Mouse (Mus musculus): ENCODE results near the gene Rasl12.

Rasl12 gene

DNA sequence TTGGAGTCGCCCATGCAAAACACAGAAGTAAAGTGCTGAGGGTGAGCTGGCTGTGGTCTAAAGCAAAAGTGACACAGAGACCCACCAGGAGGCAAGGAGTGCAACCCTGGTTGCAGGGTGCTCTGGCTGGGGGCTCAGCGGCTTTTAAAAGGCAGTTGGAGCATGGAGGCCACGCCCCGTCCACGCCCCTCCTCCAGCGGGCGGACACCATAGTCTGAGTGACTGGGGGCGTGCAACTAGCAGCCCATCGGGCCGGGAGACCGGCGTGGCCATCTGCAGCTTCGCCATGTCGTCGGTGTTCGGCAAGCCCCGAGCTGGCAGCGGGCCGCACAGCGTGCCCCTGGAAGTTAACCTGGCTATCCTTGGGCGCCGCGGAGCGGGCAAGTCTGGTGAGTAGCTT is at the start of gene Rasl12:
Gene Rasl12 (plus strand): TSS at position 228 of the 400 bp plus-strand sequence.
- DNase-seq (ENCODE audit: extremely low read depth, insufficient read length, low spot score) = no peak

DNA sequence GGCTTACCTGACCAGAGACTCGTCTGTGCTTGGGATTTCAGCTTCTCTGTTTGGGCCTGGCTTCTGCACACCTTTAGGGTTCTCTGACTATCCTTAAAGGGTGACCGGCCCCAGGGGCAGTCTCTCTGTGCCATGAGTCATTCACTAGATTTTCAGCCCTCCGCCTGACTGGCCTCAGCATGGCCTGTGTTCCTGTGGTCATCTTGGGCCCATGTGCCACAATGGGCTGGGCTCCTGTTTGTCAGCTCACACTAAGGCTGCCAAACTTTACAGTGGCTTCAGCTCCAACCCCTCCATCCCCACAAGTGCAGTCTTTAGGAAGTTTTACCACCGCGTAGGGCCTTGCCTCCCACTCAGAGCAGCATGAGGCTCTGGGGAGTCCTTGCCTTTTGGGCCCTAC is 45.1 kb upstream of the Rasl12 start:
- peak; percentile 38 for DNase-seq (ENCODE audit: extremely low read depth, insufficient read length, low spot score)

DNA sequence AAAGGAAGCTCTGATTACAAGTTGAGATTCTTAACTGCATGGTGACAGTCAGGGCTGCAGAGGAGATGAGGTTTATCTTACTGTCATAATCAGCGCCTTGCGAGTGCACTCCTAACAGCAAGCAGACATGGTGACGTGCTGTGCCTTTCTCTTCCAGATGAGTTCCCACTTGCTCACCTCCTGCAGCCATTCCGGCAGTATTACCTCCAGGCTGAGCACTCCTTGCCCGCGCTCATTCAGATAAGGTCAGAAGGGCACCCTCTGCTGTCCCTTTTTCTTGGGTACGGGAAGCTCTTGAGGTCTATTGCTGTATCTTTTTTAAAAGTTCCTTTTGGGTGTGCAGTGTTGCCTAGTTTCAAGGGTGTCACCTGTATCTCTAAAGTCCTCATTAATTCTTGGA is 41.7 kb upstream of the Rasl12 start:
- no peak for DNase-seq (ENCODE audit: extremely low read depth, insufficient read length, low spot score)

GRCm38 (mm10) chr9:65356971-65357370 is 41.3 kb upstream of the Rasl12 start:
- DNase-seq (ENCODE audit: extremely low read depth, insufficient read length, low spot score) = no peak

GRCm38 (mm10) chr9:65358956-65359480 is 39.3 kb upstream of the Rasl12 start:
- no peak for DNase-seq (ENCODE audit: extremely low read depth, insufficient read length, low spot score)

GRCm38 (mm10) chr9:65360641-65361448 is 37.5 kb upstream of the Rasl12 start, which contains the start of gene Ubap1l:
TSS of gene Ubap1l (plus strand) at chr9:65361041.
- DNase-seq (ENCODE audit: extremely low read depth, insufficient read length, low spot score) = no peak

DNA sequence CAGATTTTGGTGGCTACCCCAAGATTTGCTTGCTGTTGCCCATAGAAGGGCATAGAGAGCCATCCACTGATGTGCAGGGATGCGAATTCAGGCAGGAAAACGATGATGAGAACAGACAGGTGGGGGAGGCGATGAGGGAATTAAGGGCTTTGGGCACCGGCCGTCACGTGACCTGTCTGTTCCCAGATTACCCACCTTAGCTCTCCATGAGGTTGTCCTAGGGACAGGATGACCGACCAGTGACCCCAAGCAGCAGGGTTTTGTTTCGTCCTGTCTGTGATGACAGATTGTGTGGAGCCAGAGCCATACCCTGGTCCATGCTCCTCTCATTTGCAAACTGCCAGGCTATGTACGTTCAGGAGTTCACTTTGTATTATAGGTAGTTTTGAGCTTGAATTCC is 34.6 kb upstream of the Rasl12 start:
- no peak for DNase-seq (ENCODE audit: extremely low read depth, insufficient read length, low spot score)

DNA sequence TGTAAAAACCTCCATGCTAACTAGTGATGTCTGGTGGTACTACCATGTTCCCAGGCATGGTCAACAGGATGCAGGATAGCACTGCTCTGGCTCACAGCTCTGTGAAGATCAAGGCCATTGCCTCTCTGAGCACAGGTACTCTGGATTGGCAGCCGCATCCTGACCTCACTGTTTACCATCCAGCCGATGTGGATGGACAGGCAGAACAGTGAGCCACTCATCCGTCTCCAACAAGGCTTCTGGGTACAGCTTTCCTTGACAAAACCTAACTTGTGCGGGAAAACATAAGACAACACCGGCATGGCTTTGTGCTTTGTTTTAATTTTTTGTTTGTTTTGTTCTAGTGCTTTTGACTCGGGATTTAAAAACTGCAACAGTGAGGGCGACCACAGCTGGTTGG is 32.6 kb upstream of the Rasl12 start:
- DNase-seq (ENCODE audit: extremely low read depth, insufficient read length, low spot score) = no peak

DNA sequence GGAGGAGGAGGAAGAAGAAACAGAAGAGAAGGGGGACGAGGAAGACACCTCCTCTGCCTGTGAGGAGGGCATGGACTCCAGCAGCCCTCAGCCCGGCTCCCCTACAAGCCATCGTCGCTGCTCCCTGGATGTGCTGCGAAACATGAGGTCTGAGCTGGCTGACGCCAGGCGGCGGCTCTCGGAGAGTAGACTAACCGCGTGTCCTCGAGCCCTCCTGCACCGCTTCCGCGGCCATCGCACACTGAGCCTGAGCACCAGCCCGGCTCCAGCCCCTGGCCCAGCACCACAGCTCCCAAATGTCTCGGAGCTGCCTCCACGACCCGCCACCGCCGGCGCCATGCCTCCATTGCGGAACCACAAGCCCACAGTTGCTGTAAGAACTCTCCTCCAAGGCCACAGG is 26.6 kb upstream of the Rasl12 start:
- DNase-seq (ENCODE audit: extremely low read depth, insufficient read length, low spot score) = no peak

GRCm38 (mm10) chr9:65372449-65372848 is 25.9 kb upstream of the Rasl12 start:
- DNase-seq (ENCODE audit: extremely low read depth, insufficient read length, low spot score) = no peak

DNA sequence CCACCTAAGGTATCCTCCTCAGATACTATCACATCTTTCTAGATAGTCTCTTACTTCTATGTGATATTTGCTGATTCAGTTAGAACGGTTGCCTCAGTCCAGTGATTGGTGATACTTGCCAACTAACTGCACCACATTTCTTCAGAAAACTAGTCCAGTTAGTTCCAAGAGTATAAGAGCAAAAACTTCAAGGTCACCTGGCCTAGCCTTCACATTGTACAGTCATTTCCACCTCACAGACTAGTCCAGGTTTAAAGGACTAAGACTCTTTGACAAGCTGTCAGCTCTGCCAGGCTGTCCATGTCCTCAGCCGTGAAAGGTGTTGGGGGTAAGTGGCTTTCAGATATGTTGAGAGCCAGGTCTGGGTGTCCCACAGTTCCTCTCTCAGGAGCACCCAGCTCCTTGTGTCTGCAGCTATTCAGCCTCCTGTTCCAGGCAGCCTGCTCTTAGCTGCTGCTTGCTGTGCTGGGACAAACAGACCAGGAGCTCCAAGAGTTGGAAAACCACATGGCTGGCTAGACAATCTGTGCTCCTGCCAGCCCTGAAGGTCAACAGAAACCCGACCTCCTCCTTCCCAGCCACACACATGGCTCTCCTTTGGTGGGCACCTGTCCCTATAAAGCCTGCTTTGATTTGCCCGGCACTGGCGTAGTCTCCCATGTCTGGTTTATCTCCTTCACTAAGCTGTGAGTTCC is 23.7 kb upstream of the Rasl12 start:
- DNase-seq (ENCODE audit: extremely low read depth, insufficient read length, low spot score) = no peak

DNA sequence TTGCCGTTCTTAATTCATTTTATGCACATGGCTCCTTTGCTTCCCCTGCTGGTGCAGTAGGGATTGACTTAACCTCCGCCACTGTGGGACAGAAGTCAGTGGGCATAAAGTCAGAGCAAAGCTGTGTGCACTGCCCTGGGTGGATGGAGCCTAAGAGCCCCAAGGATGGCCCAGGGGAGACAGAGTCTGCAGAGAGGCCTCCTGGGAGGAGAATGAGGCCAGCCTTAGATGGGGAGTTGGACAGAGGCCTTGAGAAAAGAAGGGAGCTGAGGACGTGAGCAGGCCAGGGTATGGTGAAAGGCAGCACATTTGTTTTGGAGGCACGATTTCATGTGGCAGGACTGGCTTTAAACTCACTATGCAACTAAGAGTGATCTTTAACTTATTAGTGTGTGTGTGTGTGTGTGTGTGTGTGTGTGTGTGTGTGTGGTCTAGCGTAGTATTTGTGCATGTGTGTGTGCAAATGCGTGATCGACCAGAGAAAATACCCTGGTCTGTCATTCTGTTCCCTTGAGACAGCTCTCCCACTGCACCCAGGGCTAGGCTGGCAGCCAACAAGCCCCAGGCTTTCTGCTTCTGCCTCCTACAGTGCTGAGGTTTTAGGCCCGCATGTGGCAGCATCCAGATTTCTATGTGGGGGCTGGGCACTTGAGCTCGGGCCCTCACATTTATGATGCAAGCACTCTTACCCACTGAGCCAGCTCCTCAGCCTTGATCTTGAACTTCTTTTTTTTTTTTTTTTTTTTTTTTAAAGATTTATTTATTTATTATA is 23.0 kb upstream of the Rasl12 start:
- DNase-seq (ENCODE audit: extremely low read depth, insufficient read length, low spot score) = no peak

GRCm38 (mm10) chr9:65381017-65381590 is 17.2 kb upstream of the Rasl12 start:
- no peak for DNase-seq (ENCODE audit: extremely low read depth, insufficient read length, low spot score)

- no peak for DNase-seq (ENCODE audit: extremely low read depth, insufficient read length, low spot score)
Observed at GRCm38 (mm10) chr9:65382031-65382750, 16.1 kb upstream of the Rasl12 start.

GRCm38 (mm10) chr9:65382751-65383097 is 15.6 kb upstream of the Rasl12 start:
- DNase-seq (ENCODE audit: extremely low read depth, insufficient read length, low spot score) = no peak

DNA sequence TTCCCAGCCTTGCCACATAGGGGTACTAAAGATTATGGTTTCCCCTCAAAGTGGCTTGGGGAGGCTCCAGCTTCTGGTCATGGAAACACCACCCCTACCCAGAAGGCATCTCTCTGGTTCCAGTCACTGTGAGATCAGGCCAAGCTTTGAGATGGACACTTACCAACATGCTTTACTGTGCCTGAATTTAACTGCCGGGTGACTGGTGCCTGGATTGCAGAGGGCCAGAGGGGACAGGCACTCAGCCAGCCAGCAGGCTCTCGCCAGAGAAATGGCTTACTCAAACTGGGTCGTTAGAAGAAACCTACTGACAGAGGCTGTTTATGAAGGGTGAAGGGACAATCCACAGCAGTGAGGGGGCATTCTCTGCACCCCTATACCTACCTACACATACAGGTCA is 14.0 kb upstream of the Rasl12 start:
- no peak for DNase-seq (ENCODE audit: extremely low read depth, insufficient read length, low spot score)

GRCm38 (mm10) chr9:65386373-65387140 is 11.7 kb upstream of the Rasl12 start:
- DNase-seq (ENCODE audit: extremely low read depth, insufficient read length, low spot score) = no peak

- DNase-seq (ENCODE audit: extremely low read depth, insufficient read length, low spot score) = no peak
Observed at GRCm38 (mm10) chr9:65390752-65391612, 7.3 kb upstream of the Rasl12 start.

DNA sequence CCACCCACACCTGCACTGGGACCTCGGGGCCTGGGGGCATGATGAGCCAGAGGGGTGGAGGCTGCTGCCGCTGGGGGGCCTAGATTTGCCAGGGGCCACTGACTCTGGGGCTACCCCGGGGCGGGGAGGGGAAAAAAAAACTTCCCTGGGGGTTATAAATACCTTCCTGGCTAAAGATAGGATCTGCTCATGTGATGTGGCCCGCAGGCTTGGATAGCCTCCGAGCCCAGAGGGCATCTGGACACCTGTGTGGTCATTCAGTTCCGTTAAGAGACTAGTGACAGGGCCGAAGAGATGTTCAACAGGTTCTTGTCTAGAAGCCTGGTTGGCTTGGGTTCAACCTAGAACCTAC is 6.7 kb upstream of the Rasl12 start, which contains the start of gene Kbtbd13:
Gene Kbtbd13 (minus strand): TSS at position 40 of the 352 bp plus-strand sequence.
- DNase-seq (ENCODE audit: extremely low read depth, insufficient read length, low spot score) = no peak

Measured in 3134 (cell line).